Mouse (Mus musculus) MEL (cell line): ENCODE results near the gene Fktn. TPM values are rescaled to one million over a fixed set of nuclear protein-coding genes. Genes with fewer than 3 reads are reported as not detected.

ENCODE experiments used
- DNase-seq: peaks from one replicate; pipeline ENCODE4 v3.0.0; 2011; ENCODE audit warnings: low read depth, low spot score
- H3K27ac ChIP-seq: 2 replicates; pipeline ENCODE4 v1.5.1; 2012; ENCODE audit warnings: low read depth, mild to moderate bottlenecking, control low read depth, low read length, moderate library complexity; ENCODE audit not compliant: control insufficient read depth
- H3K27me3 ChIP-seq, 2 experiments: fragments of 150-350 bp in 1 of 2; sonication (generic) in 1 of 2; 2 replicates each; pipeline ENCODE4 v1.6.1; 2012; ENCODE audit warnings: low read length in 2 of 2, mild to moderate bottlenecking in 2 of 2, improper control_type of control experiment in 1 of 2, moderate library complexity in 1 of 2; ENCODE audit not compliant: insufficient read depth in 2 of 2, control insufficient read depth in 1 of 2
- H3K36me3 ChIP-seq, 2 experiments: 2 replicates each; pipeline ENCODE4 v1.6.1; 2012 to 2014; ENCODE audit warnings: low read length in 2 of 2, improper control_type of control experiment in 1 of 2, inconsistent platforms in 1 of 2, mild to moderate bottlenecking in 1 of 2; ENCODE audit not compliant: insufficient read depth in 2 of 2, control insufficient read depth in 1 of 2
- H3K4me1 ChIP-seq, 2 experiments: fragments of 150-350 bp in 1 of 2; sonication (generic) in 1 of 2; 2 replicates each; pipeline ENCODE4 v1.6.1; 2012; ENCODE audit warnings: low read length in 2 of 2, improper control_type of control experiment in 1 of 2, mild to moderate bottlenecking in 1 of 2; ENCODE audit not compliant: insufficient read depth in 2 of 2, control insufficient read depth in 1 of 2
- H3K4me3 ChIP-seq, 2 experiments: fragments of 150-350 bp in 1 of 2; sonication (generic) in 1 of 2; 2 replicates each; pipeline ENCODE4 v1.5.1; 2012; ENCODE audit warnings: low read depth in 2 of 2, low read length in 2 of 2, mild to moderate bottlenecking in 2 of 2, moderate library complexity in 2 of 2, control low read depth in 1 of 2, improper control_type of control experiment in 1 of 2; ENCODE audit not compliant: control insufficient read depth in 1 of 2, insufficient read depth in 1 of 2
- H3K79me2 ChIP-seq: 2 replicates; pipeline ENCODE4 v1.6.1; 2012; ENCODE audit warnings: mild to moderate bottlenecking, low read length, moderate library complexity; ENCODE audit not compliant: control insufficient read depth, poor library complexity, insufficient read depth
- H3K9ac ChIP-seq: 2 replicates; pipeline ENCODE4 v1.6.1; 2012; ENCODE audit warnings: low read depth, mild to moderate bottlenecking, control low read depth, low read length, moderate library complexity; ENCODE audit not compliant: control insufficient read depth, poor library complexity, severe bottlenecking
- H3K9me3 ChIP-seq: fragments of 150-350 bp; sonication (generic); replicated peaks from 2 replicates; pipeline ENCODE4 v1.6.1; 2012; ENCODE audit warnings: mild to moderate bottlenecking, low read length, improper control_type of control experiment, moderate library complexity; ENCODE audit not compliant: insufficient read depth
- BHLHE40 ChIP-seq: IDR thresholded peaks from 2 replicates; pipeline ENCODE4 v1.6.1; 2012; ENCODE audit warnings: low read depth, mild to moderate bottlenecking, inconsistent platforms, low read length, improper control_type of control experiment, borderline replicate concordance
- CHD2 ChIP-seq: IDR thresholded peaks from 2 replicates; pipeline ENCODE4 v1.6.1; 2011; ENCODE audit warnings: low read length, improper control_type of control experiment
- CTCF ChIP-seq, 3 experiments: IDR thresholded peaks in 2 of 3; conservative IDR thresholded peaks in 1 of 3; 2 replicates each; pipeline ENCODE4 v1.5.1; 2011 to 2012; ENCODE audit warnings: low read length in 3 of 3, low read depth in 2 of 3, mild to moderate bottlenecking in 2 of 3, improper control_type of control experiment in 1 of 3, inconsistent platforms in 1 of 3, mixed read lengths in 1 of 3, moderate library complexity in 1 of 3; ENCODE audit not compliant: control insufficient read depth in 1 of 3, insufficient read depth in 1 of 3, poor library complexity in 1 of 3, severe bottlenecking in 1 of 3
- E2F4 ChIP-seq: IDR thresholded peaks from 2 replicates; pipeline ENCODE4 v1.6.1; 2011; ENCODE audit warnings: low read depth, low read length, improper control_type of control experiment, borderline replicate concordance
- ELF1 ChIP-seq: IDR thresholded peaks from 2 replicates; pipeline ENCODE4 v1.6.1; 2014; ENCODE audit warnings: low read depth, mild to moderate bottlenecking, inconsistent platforms, low read length, improper control_type of control experiment, moderate library complexity
- ETS1 ChIP-seq: IDR thresholded peaks from 2 replicates; pipeline ENCODE4 v1.6.1; 2012; ENCODE audit warnings: low read depth, mild to moderate bottlenecking, inconsistent platforms, low read length, improper control_type of control experiment, moderate library complexity
- GABPA ChIP-seq: IDR thresholded peaks from 2 replicates; pipeline ENCODE4 v1.6.1; 2012; ENCODE audit warnings: low read depth, mild to moderate bottlenecking, inconsistent platforms, low read length, improper control_type of control experiment, moderate library complexity
- GATA1 ChIP-seq: IDR thresholded peaks from 2 replicates; pipeline ENCODE4 v1.6.1; 2011; ENCODE audit warnings: low read depth, low read length, improper control_type of control experiment
- HCFC1 ChIP-seq: IDR thresholded peaks from 2 replicates; pipeline ENCODE4 v1.6.1; 2012; ENCODE audit warnings: low read depth, mild to moderate bottlenecking, inconsistent platforms, low read length, improper control_type of control experiment, moderate library complexity
- JUND ChIP-seq: IDR thresholded peaks from 2 replicates; pipeline ENCODE4 v1.6.1; 2011; ENCODE audit warnings: low read depth, mild to moderate bottlenecking, improper control_type of control experiment, low read length
- KAT2A ChIP-seq: conservative IDR thresholded peaks from 2 replicates; pipeline ENCODE4 v1.6.1; 2012; ENCODE audit warnings: low read depth, low read length, improper control_type of control experiment, inconsistent platforms
- MAFK ChIP-seq: IDR thresholded peaks from 2 replicates; pipeline ENCODE4 v1.6.1; 2011; ENCODE audit warnings: low read depth, mild to moderate bottlenecking, low read length, improper control_type of control experiment, borderline replicate concordance
- MAX ChIP-seq: IDR thresholded peaks from 2 replicates; pipeline ENCODE4 v1.6.1; 2011; ENCODE audit warnings: low read length, improper control_type of control experiment
- MAZ ChIP-seq: IDR thresholded peaks from 2 replicates; pipeline ENCODE4 v1.6.1; 2012; ENCODE audit warnings: low read depth, mild to moderate bottlenecking, inconsistent platforms, low read length, improper control_type of control experiment
- MEF2A ChIP-seq: IDR thresholded peaks from 2 replicates; pipeline ENCODE4 v1.6.1; 2014; ENCODE audit warnings: low read depth, mild to moderate bottlenecking, inconsistent platforms, low read length, improper control_type of control experiment; ENCODE audit not compliant: poor library complexity, insufficient replicate concordance, severe bottlenecking; ENCODE audit errors: extremely low read depth
- MXI1 ChIP-seq: IDR thresholded peaks from 2 replicates; pipeline ENCODE4 v1.6.1; 2011; ENCODE audit warnings: mild to moderate bottlenecking, low read depth, low read length, improper control_type of control experiment
- MYC ChIP-seq: IDR thresholded peaks from 2 replicates; pipeline ENCODE4 v1.6.1; 2011; ENCODE audit warnings: low read depth, mild to moderate bottlenecking, low read length, improper control_type of control experiment, moderate library complexity
- NELFE ChIP-seq: IDR thresholded peaks from 2 replicates; pipeline ENCODE4 v1.6.1; 2011; ENCODE audit warnings: low read depth, low read length, improper control_type of control experiment
- NRF1 ChIP-seq: IDR thresholded peaks from 2 replicates; pipeline ENCODE4 v1.6.1; 2014; ENCODE audit warnings: low read depth, mild to moderate bottlenecking, inconsistent platforms, low read length, improper control_type of control experiment, moderate library complexity; ENCODE audit not compliant: poor library complexity, insufficient read depth, severe bottlenecking
- POLR2A ChIP-seq, 2 experiments: IDR thresholded peaks; 2 replicates each; pipeline ENCODE4 v1.6.1; 2011 to 2012; ENCODE audit warnings: low read length in 2 of 2, mild to moderate bottlenecking in 2 of 2, control low read depth in 1 of 2, improper control_type of control experiment in 1 of 2, low read depth in 1 of 2, moderate library complexity in 1 of 2; ENCODE audit not compliant: control insufficient read depth in 1 of 2, insufficient read depth in 1 of 2, poor library complexity in 1 of 2
- POLR2AphosphoS5 ChIP-seq: IDR thresholded peaks from 2 replicates; pipeline ENCODE4 v1.6.1; 2012; ENCODE audit warnings: low read depth, borderline replicate concordance, mild to moderate bottlenecking, inconsistent platforms, low read length, moderate library complexity, mixed read lengths
- RAD21 ChIP-seq: IDR thresholded peaks from 2 replicates; pipeline ENCODE4 v1.6.1; 2011; ENCODE audit warnings: mild to moderate bottlenecking, low read depth, low read length, improper control_type of control experiment
- RCOR1 ChIP-seq: IDR thresholded peaks from 2 replicates; pipeline ENCODE4 v1.6.1; 2012; ENCODE audit warnings: low read depth, mild to moderate bottlenecking, inconsistent platforms, low read length, improper control_type of control experiment
- SIN3A ChIP-seq: IDR thresholded peaks from 2 replicates; pipeline ENCODE4 v1.6.1; 2012; ENCODE audit warnings: low read length, improper control_type of control experiment, inconsistent platforms
- SMC3 ChIP-seq: IDR thresholded peaks from 2 replicates; pipeline ENCODE4 v1.6.1; 2011; ENCODE audit warnings: low read depth, low read length, improper control_type of control experiment
- TAL1 ChIP-seq: IDR thresholded peaks from 2 replicates; pipeline ENCODE4 v1.6.1; 2012; ENCODE audit warnings: mild to moderate bottlenecking, inconsistent platforms, low read length, moderate library complexity, mixed read lengths
- TBP ChIP-seq: IDR thresholded peaks from 2 replicates; pipeline ENCODE4 v1.8.0; 2011; ENCODE audit warnings: low read depth, low read length, improper control_type of control experiment
- TCF12 ChIP-seq: IDR thresholded peaks from 2 replicates; pipeline ENCODE4 v1.6.1; 2014; ENCODE audit warnings: low read depth, mild to moderate bottlenecking, inconsistent platforms, low read length, improper control_type of control experiment, moderate library complexity
- UBTF ChIP-seq: IDR thresholded peaks from 2 replicates; pipeline ENCODE4 v1.6.1; 2012; ENCODE audit warnings: low read depth, mild to moderate bottlenecking, inconsistent platforms, low read length, improper control_type of control experiment, moderate library complexity, borderline replicate concordance; ENCODE audit not compliant: insufficient read depth
- USF1 ChIP-seq: IDR thresholded peaks from 2 replicates; pipeline ENCODE4 v1.6.1; 2014; ENCODE audit warnings: low read depth, mild to moderate bottlenecking, inconsistent platforms, low read length, improper control_type of control experiment, moderate library complexity
- USF2 ChIP-seq, 2 experiments: IDR thresholded peaks; 2 replicates each; pipeline ENCODE4 v1.6.1; 2011 to 2012; ENCODE audit warnings: improper control_type of control experiment in 2 of 2, low read length in 2 of 2, borderline replicate concordance in 1 of 2, inconsistent platforms in 1 of 2, low read depth in 1 of 2, mild to moderate bottlenecking in 1 of 2; ENCODE audit not compliant: insufficient read depth in 1 of 2
- ZC3H11A ChIP-seq: IDR thresholded peaks from 2 replicates; pipeline ENCODE4 v1.6.1; 2012; ENCODE audit warnings: low read depth, mild to moderate bottlenecking, inconsistent platforms, low read length, improper control_type of control experiment
- ZKSCAN1 ChIP-seq: IDR thresholded peaks from 2 replicates; pipeline ENCODE4 v1.6.1; 2012; ENCODE audit warnings: low read depth, mild to moderate bottlenecking, inconsistent platforms, low read length, improper control_type of control experiment, moderate library complexity
- ZMIZ1 ChIP-seq: IDR thresholded peaks from 2 replicates; pipeline ENCODE4 v1.6.1; 2012; ENCODE audit warnings: low read depth, mild to moderate bottlenecking, inconsistent platforms, low read length, improper control_type of control experiment, moderate library complexity
- ZNF384 ChIP-seq: IDR thresholded peaks from 2 replicates; pipeline ENCODE4 v1.6.1; 2012; ENCODE audit warnings: low read depth, mild to moderate bottlenecking, inconsistent platforms, low read length, improper control_type of control experiment
- polyA plus RNA-seq, 2 experiments: library from polyadenylated mRNA; stranded (reverse) in 1 of 2; unstranded in 1 of 2; fragments of >175 nt in 1 of 2; fragments of >200 nt in 1 of 2; gene quantifications; 2 replicates each; pipeline versions ENCODE4 v1.2.1 to v1.2.4; 2012; ENCODE audit warnings: low replicate concordance in 2 of 2, low read depth in 1 of 2; ENCODE audit not compliant: insufficient read length in 2 of 2, insufficient read depth in 1 of 2, missing spikeins in 1 of 2
- total RNA-seq: library from RNA; depleted of rRNA; stranded (reverse); fragments of 300-350 nt; gene quantifications from 2 replicates; pipeline ENCODE4 v1.2.3, GENCODE M21; 2012

Fktn gene
- total and polyA plus RNA-seq, 3 experiments, result 5.5 to 7.0 TPM; not detected in 1

DNA sequence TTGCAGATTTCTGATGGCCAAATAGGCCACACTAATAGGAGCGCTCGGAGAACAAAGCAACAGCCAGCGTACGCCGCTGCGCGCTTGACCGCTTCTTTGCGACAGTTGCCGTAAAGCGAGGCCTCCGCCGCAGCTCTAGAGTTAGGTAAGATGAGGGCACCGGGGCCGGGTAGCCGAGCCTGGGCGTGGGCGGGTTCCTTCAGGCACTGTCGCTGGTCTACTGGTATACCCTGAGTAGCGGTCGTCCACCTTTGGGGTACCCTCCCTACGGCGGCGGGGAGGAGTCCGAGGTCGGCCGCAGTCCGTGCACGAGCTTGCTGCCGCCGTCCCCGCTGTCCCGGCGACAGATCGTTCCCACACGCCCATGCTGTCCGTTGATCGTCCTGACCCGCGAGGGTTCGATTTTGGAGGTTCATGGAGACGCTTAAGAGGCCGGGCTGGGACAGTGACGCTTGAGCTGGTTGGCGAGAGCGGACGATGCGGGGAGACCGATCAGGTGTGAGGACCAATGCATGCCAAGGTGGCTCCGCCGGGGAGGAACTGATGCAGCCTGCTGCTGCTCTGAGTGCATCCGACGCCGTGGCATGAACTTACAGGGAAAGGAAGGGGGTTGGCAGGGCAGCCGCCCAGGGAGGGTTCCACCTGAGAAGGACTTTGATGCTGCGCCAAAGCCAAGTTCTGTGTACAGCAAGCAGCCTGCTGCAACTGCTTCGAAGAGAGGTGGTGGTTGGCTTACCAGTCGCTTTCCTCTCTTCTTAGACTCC is 435 bp downstream of the Fktn start:
- Histone ChIP-seq H3K4me3 (peak overlapping the region; percentile 75 to 78), H3K9me3 (no peaks in the 10 kb centered on the region), H3K27me3 (no peaks in the 10 kb centered on the region), H3K4me1 (peaks cover 0 to 3% of the 10 kb centered on the region in 2 experiments; a peak in 3 of 4 replicates), H3K36me3 (peaks cover 0 to 10% of the 10 kb centered on the region in 2 experiments; a peak in 2 of 4 replicates), H3K79me2 (peaks cover 1% of the 10 kb centered on the region; the same call in 1 of the 2 replicates), H3K9ac (peak overlapping the region; percentile 74), H3K27ac (peak overlapping the region; percentile 87)
- peak; percentile 96 for DNase-seq
- TF ChIP-seq USF2 (IDR thresholded peaks at IDR 0.05; ENCODE audit: borderline replicate concordance in 1 of 2, insufficient read depth in 1 of 2, low read depth in 1 of 2, low read length in 2 of 2) (no peak), TCF12 (peak; percentile 68; the same call in 1 of the 2 replicates), MAZ (no peak), MAFK (no peak), RCOR1 (no peak), E2F4 (no peak), BHLHE40 (no peak), TAL1 (no peak), ZNF384 (no peak), ZKSCAN1 (no peak), GATA1 (no peak), ETS1 (no peak), CHD2 (no peak), CTCF (IDR thresholded peaks at IDR 0.05 in 2 of 3, conservative IDR thresholded peaks at IDR 0.05 in 1 of 3; ENCODE audit: control insufficient read depth in 1 of 3, insufficient read depth in 1 of 3, low read depth in 2 of 3, low read length in 3 of 3, poor library complexity in 1 of 3, severe bottlenecking in 1 of 3) (no peak), RAD21 (no peak), SMC3 (no peak), ELF1 (no peak), TBP (peak; percentile 76), GABPA (no peak), MEF2A (no peak), POLR2AphosphoS5 (no peak), HCFC1 (peak; percentile 90), KAT2A (peak; percentile 86), JUND (no peak), MXI1 (peak; percentile 68), NRF1 (0 out of 2 replicates have a peak, but pooled peaks have one; percentile 35), USF1 (no peak), ZMIZ1 (peak; percentile 31; the same call in 1 of the 2 replicates), NELFE (peak; percentile 85), ZC3H11A (no peak), POLR2A (IDR thresholded peaks at IDR 0.05; ENCODE audit: control insufficient read depth in 1 of 2, insufficient read depth in 1 of 2, low read depth in 1 of 2, low read length in 2 of 2, poor library complexity in 1 of 2) (peak; percentile 77 to 90), UBTF (no peak), MYC (no peak; the same call in 1 of the 2 replicates), MAX (peak; percentile 70), SIN3A (peak; percentile 71)
